Mouse (Mus musculus) E14TG2a.4 (cell line): ENCODE data around the gene Tead1.

ENCODE experiments used
- CTCF ChIP-seq: conservative IDR thresholded peaks from 2 replicates; pipeline ENCODE4 v1.5.1; 2014; ENCODE audit warnings: low read length
- POU5F1 ChIP-seq: IDR thresholded peaks from 2 replicates; pipeline ENCODE4 v1.6.1; 2014; ENCODE audit warnings: low read length, borderline replicate concordance

DNA sequence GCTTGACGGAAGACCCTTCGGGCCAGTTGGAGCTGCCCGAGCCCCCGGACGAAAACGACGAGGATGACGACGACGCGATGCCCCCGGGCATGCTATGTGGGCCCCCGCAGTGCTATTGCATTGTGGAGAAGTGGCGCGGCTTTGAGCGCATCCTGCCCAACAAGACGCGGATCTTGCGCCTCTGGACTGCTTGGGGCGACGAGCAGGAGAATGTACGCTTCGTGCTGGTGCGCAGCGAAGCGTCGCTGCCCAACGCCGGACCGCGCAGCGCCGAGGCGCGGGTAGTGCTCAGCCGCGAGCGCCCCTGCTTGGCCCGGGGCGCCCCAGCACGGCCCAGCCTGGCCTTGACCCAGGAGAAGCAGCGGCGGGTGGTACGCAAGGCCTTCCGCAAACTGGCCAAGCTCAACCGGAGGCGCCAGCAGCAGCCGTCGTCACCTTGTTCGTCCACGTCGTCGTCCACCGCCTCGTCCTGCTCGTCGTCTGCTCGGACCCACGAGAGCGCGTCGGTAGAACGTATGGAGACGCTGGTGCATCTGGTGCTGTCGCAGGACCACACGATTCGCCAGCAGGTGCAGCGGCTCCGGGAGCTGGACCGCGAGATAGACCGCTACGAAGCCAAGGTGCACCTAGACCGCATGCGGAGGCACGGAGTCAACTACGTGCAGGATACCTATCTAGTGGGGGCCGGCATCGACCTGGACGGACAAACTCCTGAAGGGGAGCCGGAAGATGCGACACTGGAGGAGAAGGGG lies 275.4 kb downstream of the Tead1 start:
- TF ChIP-seq CTCF (no peak), POU5F1 (no peak)
